Mouse (Mus musculus): ENCODE results near the gene Ddx43. TPM values are rescaled to one million over a fixed set of nuclear protein-coding genes. Genes with fewer than 3 reads are reported as not detected.

Ddx43 gene
- 0.08 TPM in 1 of 2 replicates, not detected in the other for polyA plus RNA-seq (2012; ENCODE audit: low replicate concordance)

DNA sequence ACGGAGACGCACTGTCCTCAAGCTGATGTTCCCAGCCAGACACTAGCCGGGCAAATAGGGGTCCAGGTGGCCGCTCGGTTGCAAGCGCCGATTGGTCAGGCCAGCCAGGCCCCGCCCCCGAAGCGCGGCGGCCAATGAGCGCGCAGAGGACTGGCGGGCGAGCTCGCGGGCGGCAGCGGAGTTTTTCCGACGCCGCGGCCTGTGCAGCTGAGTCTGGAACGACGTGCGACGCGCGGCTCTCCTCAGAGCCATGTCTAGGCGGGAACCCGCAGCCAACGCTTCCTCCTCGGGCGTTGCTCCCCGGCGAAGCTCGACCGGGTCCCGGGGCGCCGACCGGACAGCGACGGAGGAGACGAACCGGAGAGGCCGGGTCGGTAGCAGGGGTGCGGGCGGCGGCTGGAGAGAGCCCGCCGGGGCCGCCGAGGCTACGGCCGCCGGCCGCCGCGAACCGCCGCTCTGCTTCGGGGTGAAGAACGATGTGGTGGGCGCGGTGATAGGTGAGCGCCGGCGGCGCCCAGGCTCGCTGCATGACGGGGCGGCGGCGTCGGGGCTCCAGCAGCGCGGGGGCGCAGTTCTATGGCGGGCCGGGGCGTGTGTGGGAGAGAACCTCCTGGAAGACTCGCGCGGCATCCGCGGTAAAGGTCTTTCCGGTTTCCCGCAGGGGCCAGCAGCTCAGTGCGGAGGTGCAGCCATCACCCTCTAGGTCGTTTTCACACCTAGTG is at the start of gene Ddx43:
Gene Ddx43, plus strand, starts transcription at position 148 of the 722 bp plus-strand sequence.

GRCm38 (mm10) chr9:78355611-78356010 is 40.0 kb upstream of the Ddx43 start, which contains the start of gene Gsta2:
Gsta2 (minus strand) TSS chr9:78355788.

GRCm38 (mm10) chr9:78367959-78368358 is 27.6 kb upstream of the Ddx43 start, which contains the start of gene Dppa5a:
Dppa5a (minus strand) TSS chr9:78368177.

GRCm38 (mm10) chr9:78378113-78378785 is 17.3 kb upstream of the Ddx43 start, which contains the start of gene Ooep:
Ooep (minus strand) TSS chr9:78378725.

GRCm38 (mm10) chr9:78442579-78443392 is 47.2 kb downstream of the Ddx43 start, which contains the start of gene Cgas:
Cgas (minus strand) TSS chr9:78443237.

DNA sequence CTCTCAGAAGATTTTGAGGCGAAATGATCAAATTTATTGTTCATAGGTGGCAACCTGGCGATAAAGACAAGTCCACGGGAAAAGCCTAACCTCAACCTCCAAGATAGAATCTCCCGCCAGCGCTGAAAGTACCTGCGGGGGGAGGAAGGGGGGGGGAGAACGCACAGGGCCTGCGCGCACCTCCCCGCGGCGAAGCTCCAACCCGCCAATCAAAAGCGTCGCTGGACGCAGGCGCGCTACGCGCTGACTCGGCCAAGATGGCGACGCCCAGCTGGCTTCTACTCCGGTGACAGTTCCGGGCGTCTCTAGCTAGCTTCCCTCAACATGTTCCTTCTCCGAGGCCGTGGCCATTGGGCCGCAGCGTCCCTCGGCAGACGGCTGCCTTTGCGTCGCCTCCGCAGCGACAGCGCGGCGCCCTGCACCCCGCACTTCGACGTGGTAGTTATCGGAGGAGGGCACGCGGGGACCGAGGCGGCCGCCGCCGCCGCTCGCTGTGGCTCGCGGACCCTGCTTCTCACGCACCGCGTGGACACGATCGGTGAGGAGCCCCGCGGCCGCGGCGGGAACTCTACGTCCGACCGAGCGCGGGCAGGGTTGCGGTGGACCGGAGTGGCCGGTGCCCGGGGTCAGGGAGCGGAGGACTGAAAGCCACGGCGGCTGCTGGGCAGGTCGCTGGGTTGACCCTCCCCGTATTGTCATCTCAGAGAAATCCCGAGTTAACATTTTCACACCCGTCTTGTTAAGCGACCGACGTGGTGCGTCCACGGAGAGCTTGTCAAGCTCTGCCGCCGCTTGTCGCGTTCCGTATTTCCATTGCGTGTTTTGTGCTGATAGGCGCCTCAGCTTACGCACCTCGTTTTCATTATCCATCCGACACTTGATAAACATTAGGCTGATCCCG is 52.6 kb downstream of the Ddx43 start, which contains the start of the genes Mto1 and Gm17324:
Gene Mto1, plus strand, starts transcription at position 236 of the 901 bp plus-strand sequence.
Gene Gm17324, minus strand, starts transcription at position 814 of the 901 bp plus-strand sequence.

Other genes starting within 250 kb of the Ddx43 start
- gene Gsta4, start 213.0 kb upstream of the Ddx43 start, polyA plus RNA-seq (2012; ENCODE audit: low replicate concordance), result 0.25 TPM in 1 of 2 replicates, not detected in the other
- not detected in 2 replicates for gene Gsta1, start 165.1 kb upstream of the Ddx43 start, polyA plus RNA-seq (2012; ENCODE audit: low replicate concordance)
- gene Gm3776, start 138.6 kb upstream of the Ddx43 start, polyA plus RNA-seq (2012; ENCODE audit: low replicate concordance), result not detected in 2 replicates
- not detected in 2 replicates for gene Gm10639, start 105.9 kb upstream of the Ddx43 start, polyA plus RNA-seq (2012; ENCODE audit: low replicate concordance)
- gene Omt2a, start 81.0 kb upstream of the Ddx43 start, polyA plus RNA-seq (2012; ENCODE audit: low replicate concordance), result not detected in 2 replicates
- 0.23 TPM in 1 of 2 replicates, not detected in the other for gene Omt2b, start 68.2 kb upstream of the Ddx43 start, polyA plus RNA-seq (2012; ENCODE audit: low replicate concordance)
- gene Gsta2, start 40.0 kb upstream of the Ddx43 start, polyA plus RNA-seq (2012; ENCODE audit: low replicate concordance), result not detected in 2 replicates
- gene Dppa5a, start 27.6 kb upstream of the Ddx43 start, polyA plus RNA-seq (2012; ENCODE audit: low replicate concordance), result not detected in 2 replicates
- not detected in 2 replicates for gene Ooep, start 17.1 kb upstream of the Ddx43 start, polyA plus RNA-seq (2012; ENCODE audit: low replicate concordance)
- 3.6 and 4.6 TPM in 2 replicates for gene Cgas, start 47.5 kb downstream of the Ddx43 start, polyA plus RNA-seq (2012; ENCODE audit: low replicate concordance)
- 32.5 and 40.6 TPM in 2 replicates for gene Mto1, start 52.4 kb downstream of the Ddx43 start, polyA plus RNA-seq (2012; ENCODE audit: low replicate concordance)
- gene Gm17324, start 53.0 kb downstream of the Ddx43 start, polyA plus RNA-seq (2012; ENCODE audit: low replicate concordance), result 0.47 and 1.4 TPM in 2 replicates
- 232 and 331 TPM in 2 replicates for gene Eef1a1, start 93.4 kb downstream of the Ddx43 start, polyA plus RNA-seq (2012; ENCODE audit: low replicate concordance)
- 0.84 and 3.2 TPM in 2 replicates for gene Slc17a5, start 192.3 kb downstream of the Ddx43 start, polyA plus RNA-seq (2012; ENCODE audit: low replicate concordance)
- not detected in 2 replicates for gene Cd109, start 219.8 kb downstream of the Ddx43 start, polyA plus RNA-seq (2012; ENCODE audit: low replicate concordance)